Mouse (Mus musculus) layer of hippocampus, postnatal 25 days (tissue): ENCODE data around the gene Trim2. TPM values are rescaled to one million over a fixed set of nuclear protein-coding genes. Genes with fewer than 3 reads are reported as not detected.
A peak's percentile ranks its signal among the peaks of the same experiment; 100 is the strongest.

Experiments
- DNase-seq, 2 experiments: peaks; one replicate each; pipeline ENCODE4 v3.0.0; 2022; ENCODE audit warnings: mixed read lengths in 2 of 2, low spot score in 1 of 2; ENCODE audit errors: extremely low spot score in 1 of 2
- total RNA-seq, 2 experiments: library from RNA; stranded (reverse); gene quantifications; 2 replicates each; pipeline ENCODE4 v1.2.3; 2021

Trim2 gene
- total RNA-seq, 2 experiments from 2014 or later, result 403 to 407 TPM

- DNase-seq, result no peak
Measured at GRCm38 (mm10) chr3:84206106-84206505, 100.6 kb downstream of the Trim2 start.

GRCm38 (mm10) chr3:84205650-84206049 is 101.0 kb downstream of the Trim2 start:
- DNase-seq, result no peak

- no peak for DNase-seq
Measured at GRCm38 (mm10) chr3:84204640-84205039, 102.0 kb downstream of the Trim2 start.

- no peak for DNase-seq
Measured at GRCm38 (mm10) chr3:84200559-84201420, 105.9 kb downstream of the Trim2 start.

- DNase-seq, result no peak
Measured at GRCm38 (mm10) chr3:84199516-84199915, 107.2 kb downstream of the Trim2 start.

GRCm38 (mm10) chr3:84198229-84198628 is 108.4 kb downstream of the Trim2 start:
- DNase-seq, result no peak

- no peak for DNase-seq
Measured at GRCm38 (mm10) chr3:84193881-84194280, 112.8 kb downstream of the Trim2 start.

- DNase-seq, result no peak
Measured at GRCm38 (mm10) chr3:84191141-84191881, 115.4 kb downstream of the Trim2 start.

GRCm38 (mm10) chr3:84190513-84191061 is 116.1 kb downstream of the Trim2 start:
- DNase-seq, result no peak

GRCm38 (mm10) chr3:84189629-84190173 is 117.0 kb downstream of the Trim2 start:
- DNase-seq, result no peak

- no peak for DNase-seq
Measured at GRCm38 (mm10) chr3:84181717-84182116, 125.0 kb downstream of the Trim2 start.

GRCm38 (mm10) chr3:84181102-84181501 is 125.6 kb downstream of the Trim2 start:
- DNase-seq, result peak in 1 of 2 experiments; percentile 9

- DNase-seq, result peak in 1 of 2 experiments; percentile 5
Measured at GRCm38 (mm10) chr3:84180304-84180703, 126.4 kb downstream of the Trim2 start.

- no peak for DNase-seq
Measured at GRCm38 (mm10) chr3:84177834-84178233, 128.8 kb downstream of the Trim2 start.

GRCm38 (mm10) chr3:84175337-84176315 is 131.1 kb downstream of the Trim2 start:
- peak in 1 of 2 experiments; percentile 71 for DNase-seq

- DNase-seq, result no peak
Measured at GRCm38 (mm10) chr3:84173581-84174154, 133.0 kb downstream of the Trim2 start, which contains the start of gene Gm6525. Gm6525 (plus strand) TSS chr3:84174104.

- no peak for DNase-seq
Measured at GRCm38 (mm10) chr3:84172406-84172805, 134.3 kb downstream of the Trim2 start.

- DNase-seq, result peak in 1 of 2 experiments; percentile 2
Measured at GRCm38 (mm10) chr3:84169393-84170005, 137.2 kb downstream of the Trim2 start.

GRCm38 (mm10) chr3:84168943-84169342 is 137.7 kb downstream of the Trim2 start:
- DNase-seq, result peak in 1 of 2 experiments; percentile 1
